Mouse (Mus musculus): ENCODE measurements around the gene Sirt4.

DNA sequence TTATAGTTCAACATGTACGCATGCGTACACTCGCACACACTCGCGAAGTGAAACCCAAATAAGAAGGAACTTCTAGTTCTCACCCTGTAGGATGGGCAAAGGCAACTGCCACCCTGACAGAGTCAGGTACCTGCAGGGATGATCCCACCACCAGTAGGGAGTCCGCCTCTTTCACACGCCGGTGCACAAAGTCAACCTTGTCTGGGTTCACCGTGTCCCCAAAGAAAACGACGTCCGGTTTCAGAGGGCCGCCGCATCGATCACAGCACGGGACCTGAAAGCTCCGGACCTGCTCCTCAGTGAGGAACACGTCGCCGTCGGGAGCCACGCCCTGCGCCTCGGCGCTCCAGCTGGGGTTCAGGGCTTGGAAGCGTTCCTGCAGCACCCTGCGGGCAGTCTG, 4.4 kb downstream of the Sirt4 start:
- TF ChIP-seq POLR2A (IDR thresholded peaks at IDR 0.05; ENCODE audit: extremely low read depth, insufficient read depth, low read length): no peak
- no peak for TF ChIP-seq CTCF (IDR thresholded peaks at IDR 0.05; ENCODE audit: low read depth, low read length)
